In the genomic region with DNA sequence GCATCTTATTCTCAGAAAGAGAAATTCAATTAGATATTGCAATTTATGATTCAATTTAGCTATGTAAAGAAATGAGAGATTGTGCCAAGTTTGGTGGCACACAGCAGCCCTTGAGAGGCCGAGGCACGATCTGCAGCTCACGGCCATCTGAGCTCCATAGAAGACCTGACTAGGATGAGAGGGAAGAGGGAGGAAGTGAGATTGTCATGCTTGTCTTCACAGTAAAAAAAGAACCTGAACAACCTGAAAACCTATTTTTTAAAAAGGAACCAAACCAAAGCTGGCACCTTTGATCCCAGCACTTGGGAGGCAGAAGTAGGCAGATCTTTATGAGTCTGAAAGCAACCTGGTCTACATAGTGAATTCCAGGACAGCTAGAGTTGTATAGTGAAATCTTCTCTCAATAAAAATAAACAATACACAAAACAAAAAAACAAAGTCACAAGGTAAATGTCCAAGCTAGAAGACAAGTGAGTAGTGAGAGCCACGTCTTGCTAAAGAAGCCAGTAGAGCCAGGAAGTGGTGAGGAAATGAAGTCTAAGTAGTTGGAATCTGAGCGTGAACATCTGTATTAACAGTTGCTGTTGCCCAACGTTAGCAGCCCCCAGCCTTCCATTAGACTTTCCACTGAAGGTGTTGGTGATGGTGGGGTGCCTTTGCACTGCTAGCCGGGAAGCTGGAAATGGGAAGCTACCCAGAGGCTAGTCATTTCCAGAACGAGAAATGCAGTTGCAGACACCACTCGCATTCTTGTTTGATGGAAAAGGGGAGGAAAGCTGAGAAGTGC, we compare ENCODE assay signal across 20 mouse cellular contexts. TPM values are rescaled to one million over a fixed set of nuclear protein-coding genes. Genes with fewer than 3 reads are reported as not detected.
DNase-seq lines count a peak whose midpoint lies in the region; ATAC-seq and TF ChIP-seq lines count a peak whose summit lies in the region.
"Had no signal": no experiment of that assay in that cellular context is flagged by ENCODE, and none has a peak within 500 bp of the region (broad histone marks: within the 10 kb centered on the region; RNA-seq: fewer than 3 reads in every experiment).

No protein-coding gene starts in this region.

- H3K27me3 ChIP-seq in intestine, embryonic 16.5 days (replicated peaks; ENCODE audit: control insufficient read depth, insufficient read depth, low read length), result no peaks in the 10 kb centered on the region
- H3K27me3 ChIP-seq in intestine, postnatal 0 days (replicated peaks; ENCODE audit: control insufficient read depth, insufficient read depth, low read length), result no peaks in the 10 kb centered on the region
- no peaks in the 10 kb centered on the region for H3K27me3 ChIP-seq in midbrain, embryonic 13.5 days
- H3K27me3 ChIP-seq: embryonic facial prominence, embryonic 12.5 days; limb, embryonic 13.5 days; neural tube, embryonic 13.5 days; Patski had no signal

- no peaks in the 10 kb centered on the region for H3K9me3 ChIP-seq in intestine, embryonic 16.5 days (ENCODE audit: control insufficient read depth, low read length)
- H3K9me3 ChIP-seq in intestine, postnatal 0 days (ENCODE audit: control insufficient read depth), result no peaks in the 10 kb centered on the region
- H3K9me3 ChIP-seq in midbrain, embryonic 13.5 days, result no peaks in the 10 kb centered on the region
- H3K9me3 ChIP-seq: embryonic facial prominence, embryonic 12.5 days; limb, embryonic 13.5 days; neural tube, embryonic 13.5 days had no signal

- no peak overlapping the region for H3K4me3 ChIP-seq in intestine, embryonic 16.5 days (ENCODE audit: low read length)
- no peak overlapping the region for H3K4me3 ChIP-seq in intestine, postnatal 0 days (ENCODE audit: low read depth, low read length)
- H3K4me3 ChIP-seq in midbrain, embryonic 13.5 days (replicated peaks), result no peak overlapping the region
- H3K4me3 ChIP-seq: embryonic facial prominence, embryonic 12.5 days; limb, embryonic 13.5 days; neural tube, embryonic 13.5 days had no signal

- 0 out of 2 replicates have a peak overlapping the region, but pooled peaks have one; percentile 8 for H3K27ac ChIP-seq in intestine, embryonic 16.5 days (ENCODE audit: low read length)
- H3K27ac ChIP-seq in intestine, postnatal 0 days (ENCODE audit: low read depth, low read length), result no peak overlapping the region
- H3K27ac ChIP-seq in midbrain, embryonic 13.5 days, result no peak overlapping the region
- H3K27ac ChIP-seq: embryonic facial prominence, embryonic 12.5 days; limb, embryonic 13.5 days; neural tube, embryonic 13.5 days had no signal

- no peak overlapping the region for H3K4me2 ChIP-seq in intestine, embryonic 16.5 days (ENCODE audit: low read depth, low read length)
- no peak overlapping the region for H3K4me2 ChIP-seq in intestine, postnatal 0 days (replicated peaks; ENCODE audit: low read depth)
- H3K4me2 ChIP-seq in midbrain, embryonic 13.5 days (replicated peaks), result no peak overlapping the region
- H3K4me2 ChIP-seq: embryonic facial prominence, embryonic 12.5 days; limb, embryonic 13.5 days; neural tube, embryonic 13.5 days had no signal

- no peak for TF ChIP-seq CTCF in intestine, postnatal 0 days (IDR thresholded peaks at IDR 0.05; ENCODE audit: low read depth)

- peak; percentile 7 for DNase-seq in lung, postnatal 14 days
- peak; percentile 37 for DNase-seq in thymus, postnatal 14 days
- DNase-seq in kidney, postnatal 14 days, result no peak
- DNase-seq in urinary bladder, adult 18-20 months (ENCODE audit: low spot score in 2 of 2), result no peak
- DNase-seq: adrenal gland, postnatal 14 days; cerebellum, adult 11-12 months; cerebellum, postnatal 36 days; heart, adult 18-20 months; kidney, postnatal 10 days; right cerebral cortex, postnatal 25 days had no signal

- 78% methylated on average over 9 of the region's 9 CpGs for WGBS in intestine, embryonic 16.5 days
- WGBS in intestine, postnatal 0 days, result 77% methylated on average over 9 of the region's 9 CpGs
- WGBS in midbrain, embryonic 13.5 days, result 86% methylated on average over 9 of the region's 9 CpGs

- ATAC-seq in intestine, embryonic 16.5 days, result no peak
- ATAC-seq in intestine, postnatal 0 days, result no peak
- ATAC-seq in common myeloid progenitor, adult 5-6 weeks (replicated peaks; ENCODE audit: low read depth, poor library complexity, severe bottlenecking), result peak; percentile 80
- ATAC-seq in midbrain, embryonic 13.5 days, result no peak
- ATAC-seq: activated CD4-positive, CD25-positive, alpha-beta regulatory T cell, adult 4 months; forebrain, embryonic 16.5 days; Patski had no signal

- no peaks in the 10 kb centered on the region for H3K4me1 ChIP-seq in intestine, embryonic 16.5 days (ENCODE audit: control insufficient read depth, insufficient read depth, low read length)
- H3K4me1 ChIP-seq in intestine, postnatal 0 days (replicated peaks; ENCODE audit: control insufficient read depth, insufficient read depth, low read length), result no peaks in the 10 kb centered on the region
- H3K4me1 ChIP-seq in midbrain, embryonic 13.5 days (replicated peaks), result 0 out of 2 replicates have a peak, but pooled peaks cover 5% of the 10 kb centered on the region

- no peaks in the 10 kb centered on the region for H3K36me3 ChIP-seq in intestine, embryonic 16.5 days (ENCODE audit: control insufficient read depth, insufficient read depth, low read length)
- H3K36me3 ChIP-seq in intestine, postnatal 0 days (ENCODE audit: control insufficient read depth, insufficient read depth), result no peaks in the 10 kb centered on the region
- no peaks in the 10 kb centered on the region for H3K36me3 ChIP-seq in midbrain, embryonic 13.5 days
- H3K36me3 ChIP-seq: embryonic facial prominence, embryonic 12.5 days; limb, embryonic 13.5 days; neural tube, embryonic 13.5 days had no signal

- H3K9ac ChIP-seq in intestine, embryonic 16.5 days (ENCODE audit: low read depth, low read length), result no peak overlapping the region
- no peak overlapping the region for H3K9ac ChIP-seq in intestine, postnatal 0 days (ENCODE audit: low read depth, low read length)
- H3K9ac ChIP-seq in midbrain, embryonic 13.5 days (replicated peaks), result no peak overlapping the region
- H3K9ac ChIP-seq: embryonic facial prominence, embryonic 12.5 days; limb, embryonic 13.5 days; neural tube, embryonic 13.5 days had no signal

RNA-seq across cellular contexts. Expression of a gene that starts 42.2 kb away (rescaled TPM):
- 8.5 and 8.7 TPM in 2 replicates for polyA plus RNA-seq in intestine, embryonic 16.5 days (2015; fragmentation: Nextera tagmentation; extraction: Ambion mirVana)
- polyA plus RNA-seq in intestine, postnatal 0 days (2015; fragmentation: Nextera tagmentation; extraction: Ambion mirVana), result 7.0 TPM in 2 replicates
- total RNA-seq in common myeloid progenitor, adult 5-6 weeks (2017), result 30.1 and 30.8 TPM in 2 replicates
- 30.3 and 32.8 TPM in 2 replicates for polyA plus RNA-seq in midbrain, embryonic 13.5 days (2015; fragmentation: Nextera tagmentation; extraction: Ambion mirVana)

Comparison
In these comparisons a context has a peak if more than half of its experiments do, and no peak if none do; other contexts are left out.
1. DNase-seq: peak in lung, postnatal 14 days (single experiment) and thymus, postnatal 14 days (single experiment); none in kidney, postnatal 14 days (single experiment) and urinary bladder, adult 18-20 months (0 of 2).